Mouse (Mus musculus) midbrain, embryonic 12.5 days (tissue): Measurements from ENCODE around the gene Cbx5. TPM values are rescaled to one million over a fixed set of nuclear protein-coding genes. Genes with fewer than 3 reads are reported as not detected.

Experiments used
- ATAC-seq: fragments of 200-750 bp; cut with Nextera tagmentation; 2 replicates; pipeline ENCODE4 v1.8.0; 2017; ENCODE audit warnings: low read depth, moderate TSS enrichment, moderate library complexity; ENCODE audit not compliant: low FRiP score
- H3K27ac ChIP-seq: fragments of 300-500 bp; sonication (generic); replicated peaks from 2 replicates; pipeline ENCODE4 v1.5.1; 2016; ENCODE audit warnings: mild to moderate bottlenecking
- H3K27me3 ChIP-seq: fragments of 300-500 bp; sonication (generic); 2 replicates; pipeline ENCODE4 v1.6.1; 2016; ENCODE audit warnings: mild to moderate bottlenecking
- H3K36me3 ChIP-seq: fragments of 300-500 bp; sonication (generic); 2 replicates; pipeline ENCODE4 v1.6.1; 2016
- H3K4me1 ChIP-seq: fragments of 300-500 bp; sonication (generic); 2 replicates; pipeline ENCODE4 v1.6.1; 2016
- H3K4me2 ChIP-seq: fragments of 300-500 bp; sonication (generic); replicated peaks from 2 replicates; pipeline ENCODE4 v1.6.1; 2016; ENCODE audit warnings: mild to moderate bottlenecking, moderate library complexity
- H3K4me3 ChIP-seq: fragments of 300-500 bp; sonication (generic); 2 replicates; pipeline ENCODE4 v1.5.1; 2016; ENCODE audit warnings: mild to moderate bottlenecking
- H3K9ac ChIP-seq: fragments of 300-500 bp; sonication (generic); replicated peaks from 2 replicates; pipeline ENCODE4 v1.6.1; 2016; ENCODE audit warnings: mild to moderate bottlenecking, moderate library complexity
- H3K9me3 ChIP-seq: fragments of 300-500 bp; sonication (generic); 2 replicates; pipeline ENCODE4 v1.6.1; 2016; ENCODE audit warnings: mild to moderate bottlenecking
- WGBS: fragments of 180-500 bp; shearing (Covaris S2); methylation state at CpG from one replicate; pipeline ENCODE4 v1.1.7; 2016; 5-methylcytosine and 5-hydroxymethylcytosine counted together
- polyA plus RNA-seq: library from polyadenylated mRNA; unstranded; fragments of >200 nt; fragmentation: Nextera tagmentation; extraction: Ambion mirVana; gene quantifications from 2 replicates; pipeline ENCODE4 v1.2.1, GENCODE M21; 2016

The Cbx5 gene
- polyA plus RNA-seq, 1 experiment from 2014 or later, result 203 TPM

GRCm38 (mm10) chr15:103196835-103197234 lies 42.8 kb downstream of the Cbx5 start:
- H3K9ac ChIP-seq, result no peak overlapping the region
- H3K27me3 ChIP-seq, result no peaks in the 10 kb centered on the region
- no peaks in the 10 kb centered on the region for H3K9me3 ChIP-seq
- H3K4me2 ChIP-seq, result no peak overlapping the region
- no peak overlapping the region for H3K4me3 ChIP-seq
- 93% methylated on average over 1 of the region's 1 CpGs for WGBS
- ATAC-seq, result no peak
- peaks cover 85% of the 10 kb centered on the region for H3K36me3 ChIP-seq
- no peak overlapping the region for H3K27ac ChIP-seq
- H3K4me1 ChIP-seq, result no peaks in the 10 kb centered on the region

- 87% methylated on average over 2 of the region's 2 CpGs for WGBS
- H3K4me3 ChIP-seq, result no peak overlapping the region
- peaks cover 69% of the 10 kb centered on the region for H3K36me3 ChIP-seq
- no peak overlapping the region for H3K9ac ChIP-seq
- H3K4me1 ChIP-seq, result no peaks in the 10 kb centered on the region
- ATAC-seq, result no peak
- no peak overlapping the region for H3K4me2 ChIP-seq
- no peaks in the 10 kb centered on the region for H3K9me3 ChIP-seq
- H3K27me3 ChIP-seq, result no peaks in the 10 kb centered on the region
- no peak overlapping the region for H3K27ac ChIP-seq
Measured at GRCm38 (mm10) chr15:103193606-103194005, 46.0 kb downstream of the Cbx5 start.

GRCm38 (mm10) chr15:103190531-103191462 lies 48.8 kb downstream of the Cbx5 start:
- no peak for ATAC-seq
- Histone ChIP-seq H3K27me3 (no peaks in the 10 kb centered on the region), H3K9me3 (no peaks in the 10 kb centered on the region), H3K9ac (no peak overlapping the region), H3K36me3 (peaks cover 42% of the 10 kb centered on the region), H3K4me1 (no peaks in the 10 kb centered on the region), H3K4me2 (no peak overlapping the region), H3K4me3 (no peak overlapping the region), H3K27ac (no peak overlapping the region; the same call in 1 of the 2 replicates)
- 68% methylated on average over 10 of the region's 10 CpGs for WGBS

- H3K4me2 ChIP-seq, result no peak overlapping the region
- no peaks in the 10 kb centered on the region for H3K27me3 ChIP-seq
- no peaks in the 10 kb centered on the region for H3K9me3 ChIP-seq
- H3K36me3 ChIP-seq, result peaks cover 36% of the 10 kb centered on the region
- no peak overlapping the region for H3K9ac ChIP-seq
- 85% methylated on average over 7 of the region's 7 CpGs for WGBS
- H3K4me1 ChIP-seq, result no peaks in the 10 kb centered on the region
- H3K27ac ChIP-seq, result no peak overlapping the region; the same call in 1 of the 2 replicates
- ATAC-seq, result no peak
- H3K4me3 ChIP-seq, result no peak overlapping the region
Measured at GRCm38 (mm10) chr15:103190083-103190482, 49.5 kb downstream of the Cbx5 start.

- Histone ChIP-seq H3K36me3 (peaks cover 19% of the 10 kb centered on the region), H3K9me3 (no peaks in the 10 kb centered on the region), H3K4me2 (no peak overlapping the region), H3K9ac (no peak overlapping the region), H3K27ac (0 out of 2 replicates have a peak overlapping the region, but pooled peaks have one; percentile 25), H3K4me3 (no peak overlapping the region), H3K27me3 (peaks cover 21% of the 10 kb centered on the region), H3K4me1 (peaks cover 12% of the 10 kb centered on the region)
- WGBS, result 83% methylated on average over 6 of the region's 6 CpGs
- ATAC-seq, result no peak
Measured at GRCm38 (mm10) chr15:103187803-103188202, 51.8 kb downstream of the Cbx5 start.

- H3K4me3 ChIP-seq, result no peak overlapping the region
- no peak overlapping the region for H3K27ac ChIP-seq
- WGBS, result 55% methylated on average over 19 of the region's 19 CpGs
- H3K9ac ChIP-seq, result no peak overlapping the region
- no peaks in the 10 kb centered on the region for H3K9me3 ChIP-seq
- peaks cover 43% of the 10 kb centered on the region for H3K27me3 ChIP-seq
- H3K4me2 ChIP-seq, result no peak overlapping the region
- H3K4me1 ChIP-seq, result peaks cover 19% of the 10 kb centered on the region
- peaks cover under 1% of the 10 kb centered on the region; the same call in 1 of the 2 replicates for H3K36me3 ChIP-seq
- no peak for ATAC-seq
Measured at GRCm38 (mm10) chr15:103185462-103186198, 54.0 kb downstream of the Cbx5 start.

- peak overlapping the region; percentile 12 for H3K4me3 ChIP-seq
- H3K4me2 ChIP-seq, result peak overlapping the region; percentile 45
- H3K36me3 ChIP-seq, result no peaks in the 10 kb centered on the region
- no peak overlapping the region for H3K27ac ChIP-seq
- H3K27me3 ChIP-seq, result peaks cover 60% of the 10 kb centered on the region
- no peak overlapping the region for H3K9ac ChIP-seq
- peak; percentile 31; the same call in 1 of the 2 replicates for ATAC-seq
- peaks cover 19% of the 10 kb centered on the region for H3K4me1 ChIP-seq
- H3K9me3 ChIP-seq, result no peaks in the 10 kb centered on the region
- 12% methylated on average over 25 of the region's 25 CpGs for WGBS
Measured at GRCm38 (mm10) chr15:103183651-103184610, 55.7 kb downstream of the Cbx5 start.

- 1% methylated on average over 21 of the region's 21 CpGs for WGBS
- H3K9ac ChIP-seq, result no peak overlapping the region
- H3K4me3 ChIP-seq, result peak overlapping the region; percentile 4; the same call in 1 of the 2 replicates
- H3K4me1 ChIP-seq, result peaks cover 19% of the 10 kb centered on the region
- H3K27me3 ChIP-seq, result peaks cover 68% of the 10 kb centered on the region
- no peaks in the 10 kb centered on the region for H3K36me3 ChIP-seq
- H3K27ac ChIP-seq, result no peak overlapping the region
- ATAC-seq, result peak; percentile 27; the same call in 1 of the 2 replicates
- H3K4me2 ChIP-seq, result peak overlapping the region; percentile 45
- no peaks in the 10 kb centered on the region for H3K9me3 ChIP-seq
Measured at GRCm38 (mm10) chr15:103183135-103183534, 56.5 kb downstream of the Cbx5 start.

DNA sequence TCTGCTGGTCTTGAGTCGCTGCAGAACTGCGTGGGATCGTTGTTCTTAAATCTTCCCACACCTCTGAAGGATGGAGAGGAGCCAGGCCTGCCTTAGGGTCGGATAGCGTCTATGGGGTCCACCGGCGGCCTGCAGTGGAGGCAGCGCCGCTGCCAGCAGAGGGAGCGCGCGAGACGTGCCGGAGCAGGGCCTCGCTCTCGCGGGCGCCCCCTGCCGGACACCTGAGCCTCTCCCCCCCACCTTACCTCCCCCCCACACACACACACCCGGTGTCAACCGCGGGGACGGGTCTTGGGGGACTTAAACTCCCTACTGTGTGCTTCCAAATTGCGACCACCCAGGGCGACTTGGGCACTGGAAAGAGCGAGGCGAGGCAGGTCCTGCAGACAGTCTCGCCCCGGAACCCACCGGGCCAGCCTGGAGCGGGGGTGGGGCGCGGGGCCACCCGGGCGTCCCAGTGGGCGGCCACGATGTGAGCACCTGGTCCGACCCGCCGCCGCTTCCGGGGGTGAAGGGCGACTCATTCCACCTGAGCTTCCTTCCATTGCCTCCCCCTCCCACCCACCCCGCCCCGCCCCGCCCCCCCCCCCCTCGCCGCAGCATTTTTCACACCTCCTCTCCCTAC lies 57.3 kb downstream of the Cbx5 start:
- Histone ChIP-seq H3K9me3 (no peaks in the 10 kb centered on the region), H3K9ac (no peak overlapping the region), H3K27ac (no peak overlapping the region), H3K4me1 (peaks cover 21% of the 10 kb centered on the region), H3K36me3 (no peaks in the 10 kb centered on the region), H3K4me3 (peak overlapping the region; percentile 22), H3K4me2 (peak overlapping the region; percentile 45), H3K27me3 (peaks cover 76% of the 10 kb centered on the region)
- 0 out of 2 replicates have a peak, but pooled peaks have one; percentile 32 for ATAC-seq
- 3% methylated on average over 42 of the region's 48 CpGs for WGBS

GRCm38 (mm10) chr15:103180406-103180805 lies 59.2 kb downstream of the Cbx5 start:
- H3K36me3 ChIP-seq, result no peaks in the 10 kb centered on the region
- no peak overlapping the region for H3K4me3 ChIP-seq
- H3K4me1 ChIP-seq, result peaks cover 22% of the 10 kb centered on the region
- H3K9ac ChIP-seq, result no peak overlapping the region
- no peak for ATAC-seq
- no peak overlapping the region for H3K27ac ChIP-seq
- H3K4me2 ChIP-seq, result no peak overlapping the region
- peaks cover 95% of the 10 kb centered on the region for H3K27me3 ChIP-seq
- no peaks in the 10 kb centered on the region for H3K9me3 ChIP-seq

DNA sequence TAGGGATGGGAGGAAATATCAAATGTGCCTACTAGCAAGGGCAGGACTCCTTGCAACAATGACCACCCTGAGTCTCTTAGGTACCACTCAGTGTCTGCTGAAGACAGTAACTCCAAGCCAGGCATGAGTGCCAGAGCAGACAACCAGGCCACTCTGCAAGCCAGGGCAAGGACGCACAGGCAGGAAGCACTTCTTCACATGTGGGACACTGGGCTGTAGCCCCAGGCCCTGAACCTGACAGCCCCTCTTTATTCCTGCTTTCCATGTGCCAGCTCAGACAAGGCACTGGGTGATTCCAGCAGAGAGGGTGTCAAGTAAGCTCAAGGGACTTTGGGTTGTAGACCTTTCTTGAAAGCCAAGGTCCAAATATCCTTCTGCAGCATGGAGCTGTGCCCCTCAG lies 60.8 kb downstream of the Cbx5 start:
- H3K27me3 ChIP-seq, result peaks cover 100% of the 10 kb centered on the region
- 68% methylated on average over 1 of the region's 1 CpGs for WGBS

More for the DNA sequence above, 60.8 kb downstream of the Cbx5 start:
- peaks cover 20% of the 10 kb centered on the region for H3K4me1 ChIP-seq
- H3K4me2 ChIP-seq, result no peak overlapping the region
- no peaks in the 10 kb centered on the region for H3K36me3 ChIP-seq
- ATAC-seq, result no peak
- no peaks in the 10 kb centered on the region for H3K9me3 ChIP-seq
- H3K4me3 ChIP-seq, result no peak overlapping the region
- H3K9ac ChIP-seq, result no peak overlapping the region
- H3K27ac ChIP-seq, result no peak overlapping the region
